Mouse (Mus musculus) CH12.LX (cell line): ENCODE results near the gene Opcml. TPM values are rescaled to one million over a fixed set of nuclear protein-coding genes. Genes with fewer than 3 reads are reported as not detected.

Experiments
- DNase-seq: peaks from one replicate; pipeline ENCODE4 v3.0.0-alpha.2; 2013; ENCODE audit errors: extremely low read depth
- H3K27ac ChIP-seq: 2 replicates; pipeline ENCODE4 v1.5.1; 2012; ENCODE audit warnings: low read depth, mild to moderate bottlenecking, control low read depth, moderate library complexity; ENCODE audit not compliant: insufficient read depth
- H3K27me3 ChIP-seq: replicated peaks from 2 replicates; pipeline ENCODE3; 2012; ENCODE audit warnings: inconsistent platforms
- H3K36me3 ChIP-seq, 2 experiments: replicated peaks in 1 of 2; 2 replicates each; pipeline versions ENCODE3 to v1.6.1; 2012; ENCODE audit warnings: inconsistent platforms in 1 of 2, low read length in 1 of 2, mild to moderate bottlenecking in 1 of 2, mixed read lengths in 1 of 2, moderate library complexity in 1 of 2; ENCODE audit not compliant: control insufficient read depth in 1 of 2, insufficient read depth in 1 of 2
- H3K4me1 ChIP-seq, 2 experiments: 2 replicates each; pipeline ENCODE4 v1.6.1; 2012; ENCODE audit warnings: inconsistent platforms in 1 of 2, moderate library complexity in 1 of 2; ENCODE audit not compliant: insufficient read depth in 2 of 2, control insufficient read depth in 1 of 2
- H3K4me2 ChIP-seq: 2 replicates; pipeline ENCODE4 v1.6.1; 2012; ENCODE audit warnings: low read depth, mild to moderate bottlenecking, control low read depth; ENCODE audit not compliant: poor library complexity, insufficient read depth, severe bottlenecking
- H3K4me3 ChIP-seq, 3 experiments: fragments of 150-350 bp in 1 of 3; sonication (generic) in 1 of 3; replicated peaks in 1 of 3; 2 replicates each; pipeline versions ENCODE3 to v1.5.1; 2011 to 2012; ENCODE audit warnings: low read depth in 2 of 3, low read length in 2 of 3, mild to moderate bottlenecking in 2 of 3, moderate library complexity in 2 of 3, control low read depth in 1 of 3, improper control_type of control experiment in 1 of 3, inconsistent platforms in 1 of 3, mixed read lengths in 1 of 3; ENCODE audit not compliant: poor library complexity in 1 of 3
- H3K79me2 ChIP-seq: replicated peaks from 2 replicates; pipeline ENCODE4 v1.6.1; 2012; ENCODE audit warnings: mild to moderate bottlenecking, moderate library complexity; ENCODE audit not compliant: control insufficient read depth, poor library complexity, insufficient read depth, severe bottlenecking; ENCODE audit errors: extremely low read depth
- H3K9ac ChIP-seq: 2 replicates; pipeline ENCODE4 v1.6.1; 2012; ENCODE audit warnings: low read depth, mild to moderate bottlenecking, control low read depth, moderate library complexity; ENCODE audit not compliant: insufficient read depth
- H3K9me3 ChIP-seq: replicated peaks from 2 replicates; pipeline ENCODE3; 2012; ENCODE audit warnings: low read length, inconsistent platforms, mixed read lengths
- BHLHE40 ChIP-seq: IDR thresholded peaks from 2 replicates; pipeline ENCODE4 v1.6.1; 2011; ENCODE audit warnings: mild to moderate bottlenecking, low read depth, low read length, improper control_type of control experiment
- CHD1 ChIP-seq: IDR thresholded peaks from 2 replicates; pipeline ENCODE4 v1.6.1; 2012; ENCODE audit warnings: low read depth, low read length, improper control_type of control experiment, inconsistent platforms
- CHD2 ChIP-seq: IDR thresholded peaks from 2 replicates; pipeline ENCODE4 v1.6.1; 2011; ENCODE audit warnings: low read length, improper control_type of control experiment
- CTCF ChIP-seq, 2 experiments: IDR thresholded peaks in 1 of 2; conservative IDR thresholded peaks in 1 of 2; 2 replicates each; pipeline ENCODE4 v1.5.1; 2011 to 2012; ENCODE audit warnings: low read depth in 2 of 2, low read length in 2 of 2, improper control_type of control experiment in 1 of 2, inconsistent platforms in 1 of 2, mild to moderate bottlenecking in 1 of 2, moderate library complexity in 1 of 2
- E2F4 ChIP-seq: IDR thresholded peaks from 2 replicates; pipeline ENCODE4 v1.6.1; 2011; ENCODE audit warnings: low read depth, low read length, improper control_type of control experiment; ENCODE audit not compliant: insufficient replicate concordance
- ELF1 ChIP-seq: IDR thresholded peaks from 2 replicates; pipeline ENCODE4 v1.6.1; 2014; ENCODE audit warnings: low read depth, mild to moderate bottlenecking, inconsistent platforms, low read length, improper control_type of control experiment
- EP300 ChIP-seq: IDR thresholded peaks from 2 replicates; pipeline ENCODE4 v1.6.1; 2011; ENCODE audit warnings: low read length, improper control_type of control experiment
- ETS1 ChIP-seq: conservative IDR thresholded peaks from 2 replicates; pipeline ENCODE4 v1.6.1; 2012; ENCODE audit warnings: low read depth, mild to moderate bottlenecking, inconsistent platforms, low read length, improper control_type of control experiment, moderate library complexity
- GABPA ChIP-seq: IDR thresholded peaks from 2 replicates; pipeline ENCODE4 v1.6.1; 2012; ENCODE audit warnings: low read depth, low read length, improper control_type of control experiment, inconsistent platforms; ENCODE audit not compliant: insufficient replicate concordance
- IRF4 ChIP-seq: IDR thresholded peaks from 2 replicates; pipeline ENCODE4 v1.6.1; 2014; ENCODE audit warnings: low read depth, mild to moderate bottlenecking, inconsistent platforms, low read length, improper control_type of control experiment
- JUN ChIP-seq: IDR thresholded peaks from 2 replicates; pipeline ENCODE4 v1.6.1; 2011; ENCODE audit warnings: low read depth, mild to moderate bottlenecking, low read length, improper control_type of control experiment, moderate library complexity; ENCODE audit not compliant: insufficient read depth
- JUND ChIP-seq: conservative IDR thresholded peaks from 2 replicates; pipeline ENCODE4 v1.6.1; 2011; ENCODE audit warnings: low read depth, low read length, improper control_type of control experiment
- KAT2A ChIP-seq: IDR thresholded peaks from 2 replicates; pipeline ENCODE4 v1.6.1; 2012; ENCODE audit warnings: low read length, improper control_type of control experiment, inconsistent platforms; ENCODE audit not compliant: insufficient replicate concordance
- MAFK ChIP-seq: IDR thresholded peaks from 2 replicates; pipeline ENCODE4 v1.6.1; 2011; ENCODE audit warnings: low read length, improper control_type of control experiment; ENCODE audit not compliant: insufficient replicate concordance
- MAX ChIP-seq: IDR thresholded peaks from 2 replicates; pipeline ENCODE4 v1.6.1; 2011; ENCODE audit warnings: low read length, improper control_type of control experiment
- MYC ChIP-seq: IDR thresholded peaks from 2 replicates; pipeline ENCODE4 v1.6.1; 2011; ENCODE audit warnings: low read depth, mild to moderate bottlenecking, improper control_type of control experiment, low read length
- NRF1 ChIP-seq: IDR thresholded peaks from 2 replicates; pipeline ENCODE4 v1.6.1; 2014; ENCODE audit warnings: low read depth, mild to moderate bottlenecking, inconsistent platforms, low read length, improper control_type of control experiment, moderate library complexity
- POLR2A ChIP-seq: IDR thresholded peaks from 2 replicates; pipeline ENCODE4 v1.6.1; 2011; ENCODE audit warnings: low read depth, mild to moderate bottlenecking, improper control_type of control experiment, low read length
- POLR2AphosphoS2 ChIP-seq: IDR thresholded peaks from 2 replicates; pipeline ENCODE4 v1.6.1; 2011; ENCODE audit warnings: low read depth, low read length, improper control_type of control experiment
- RCOR1 ChIP-seq: conservative IDR thresholded peaks from 2 replicates; pipeline ENCODE4 v1.6.1; 2012; ENCODE audit warnings: low read depth, mild to moderate bottlenecking, inconsistent platforms, low read length, improper control_type of control experiment
- SMC3 ChIP-seq: IDR thresholded peaks from 2 replicates; pipeline ENCODE4 v1.6.1; 2011; ENCODE audit warnings: low read depth, low read length, improper control_type of control experiment
- TBP ChIP-seq: conservative IDR thresholded peaks from 2 replicates; pipeline ENCODE4 v1.6.1; 2011; ENCODE audit warnings: low read depth, low read length, improper control_type of control experiment
- UBTF ChIP-seq: IDR thresholded peaks from 2 replicates; pipeline ENCODE4 v1.6.1; 2012; ENCODE audit warnings: low read depth, mild to moderate bottlenecking, inconsistent platforms, low read length, improper control_type of control experiment, moderate library complexity
- USF2 ChIP-seq: conservative IDR thresholded peaks from 2 replicates; pipeline ENCODE4 v1.6.1; 2011; ENCODE audit warnings: low read depth, low read length, improper control_type of control experiment
- ZC3H11A ChIP-seq: IDR thresholded peaks from 2 replicates; pipeline ENCODE4 v1.6.1; 2012; ENCODE audit warnings: low read depth, mild to moderate bottlenecking, inconsistent platforms, low read length, improper control_type of control experiment
- ZKSCAN1 ChIP-seq: IDR thresholded peaks from 2 replicates; pipeline ENCODE4 v1.6.1; 2012; ENCODE audit warnings: low read depth, inconsistent platforms, low read length, improper control_type of control experiment, borderline replicate concordance
- ZMIZ1 ChIP-seq: IDR thresholded peaks from 2 replicates; pipeline ENCODE4 v1.6.1; 2012; ENCODE audit warnings: low read depth, mild to moderate bottlenecking, inconsistent platforms, low read length, improper control_type of control experiment
- ZNF384 ChIP-seq: IDR thresholded peaks from 2 replicates; pipeline ENCODE4 v1.6.1; 2012; ENCODE audit warnings: low read depth, low read length, improper control_type of control experiment, inconsistent platforms
- dilution Hi-C: fragments of 300-500 bp; cut with MboI; formaldehyde crosslinking; loops from 2 replicates; pipeline ENCODE4 v1.14.3; 2020; ENCODE audit warnings: low sequenced_read_pairs; ENCODE audit not compliant: extremely low pct_unique_long_range_greater_than_20kb, extremely low pct_ligation_motif_present
- in situ Hi-C: fragments of 300-500 bp; cut with MboI; formaldehyde crosslinking; loops from 3 replicates; pipeline ENCODE4 v1.14.3; 2019; ENCODE audit warnings: low sequenced_read_pairs, low pct_ligation_motif_present, low pct_unique_long_range_greater_than_20kb, mixed read lengths
- polyA plus RNA-seq: library from polyadenylated mRNA; unstranded; fragments of >175 nt; gene quantifications from 2 replicates; pipeline ENCODE4 v1.2.1, GENCODE M21; 2012; ENCODE audit warnings: low read depth; ENCODE audit not compliant: insufficient read length
- total RNA-seq, 2 experiments: library from RNA; depleted of rRNA; stranded (reverse); fragments of 300-350 nt in 1 of 2; fragments of >200 nt in 1 of 2; gene quantifications; 2 replicates each; pipeline ENCODE4 v1.2.3; 2012 to 2014

The Opcml gene
- total and polyA plus RNA-seq, 3 experiments: 0.34 to 0.60 TPM; not detected in 1

- Histone ChIP-seq H3K27ac (no peak overlapping the region), H3K4me1 (no peaks in the 10 kb centered on the region), H3K9ac (no peak overlapping the region), H3K79me2 (no peaks in the 10 kb centered on the region), H3K4me3 (no peak overlapping the region), H3K9me3 (peaks cover 2% of the 10 kb centered on the region), H3K27me3 (no peaks in the 10 kb centered on the region), H3K36me3 (no peaks in the 10 kb centered on the region), H3K4me2 (no peak overlapping the region)
- TF ChIP-seq MAX (no peak), ZNF384 (no peak), ZMIZ1 (no peak), CHD1 (no peak), ZC3H11A (no peak), USF2 (no peak), ETS1 (no peak), JUN (no peak), POLR2A (no peak), IRF4 (no peak), EP300 (no peak), CTCF (conservative IDR thresholded peaks at IDR 0.05 in 1 of 2, IDR thresholded peaks at IDR 0.05 in 1 of 2; ENCODE audit: low read depth in 2 of 2, low read length in 2 of 2) (no peak), MYC (no peak), SMC3 (no peak), ZKSCAN1 (no peak), CHD2 (no peak), UBTF (no peak), TBP (no peak), MAFK (no peak)
- no peak for DNase-seq
- dilution Hi-C loops (no loop called here), in situ Hi-C loops (no loop called here)
Observed at GRCm38 (mm10) chr9:28452509-28452908, 661.9 kb downstream of the Opcml start.

- DNase-seq: no peak
- in situ Hi-C loops: no loop called here
- H3K79me2 ChIP-seq: no peaks in the 10 kb centered on the region
Observed at GRCm38 (mm10) chr9:28453062-28453461, 662.5 kb downstream of the Opcml start.

More at GRCm38 (mm10) chr9:28453062-28453461, 662.5 kb downstream of the Opcml start:
- dilution Hi-C loops: no loop called here
- no peak for TF ChIP-seq CHD1
- no peak for TF ChIP-seq E2F4
- no peak for TF ChIP-seq JUND
- TF ChIP-seq ELF1: no peak
- no peak for TF ChIP-seq USF2
- no peak for TF ChIP-seq RCOR1
- TF ChIP-seq UBTF: no peak
- no peak for TF ChIP-seq TBP
- TF ChIP-seq KAT2A: no peak
- no peak for TF ChIP-seq NRF1
- no peak for TF ChIP-seq GABPA
- TF ChIP-seq EP300: no peak
- TF ChIP-seq BHLHE40: no peak
- TF ChIP-seq MAX: no peak
- no peak for TF ChIP-seq POLR2AphosphoS2
- TF ChIP-seq IRF4: no peak
- TF ChIP-seq MYC: no peak
- Histone ChIP-seq H3K4me2 (no peak overlapping the region), H3K27me3 (no peaks in the 10 kb centered on the region), H3K4me3 (no peak overlapping the region), H3K27ac (no peak overlapping the region), H3K9ac (no peak overlapping the region), H3K9me3 (peaks cover 2% of the 10 kb centered on the region), H3K36me3 (no peaks in the 10 kb centered on the region), H3K4me1 (no peaks in the 10 kb centered on the region)
